Mouse (Mus musculus) kidney, adult 2 months (tissue): ENCODE data around the gene Aagab.

Source experiments
- CTCF ChIP-seq: fragments of 200-500 bp; conservative IDR thresholded peaks from 2 replicates; pipeline ENCODE4 v1.5.1; 2011; ENCODE audit warnings: low read depth, mild to moderate bottlenecking, control low read depth, low read length, moderate library complexity, mixed read lengths; ENCODE audit not compliant: insufficient read depth, insufficient read length
- POLR2A ChIP-seq: fragments of 200-500 bp; IDR thresholded peaks from one replicate; pipeline ENCODE4 v1.6.1; 2011; ENCODE audit warnings: low read depth, low read length, control low read depth

GRCm38 (mm10) chr9:63608006-63608405 lies 5.5 kb downstream of the Aagab start:
- TF ChIP-seq CTCF (no peak), POLR2A (no peak)
